Mouse (Mus musculus): ENCODE results near the gene Entpd5. TPM values are rescaled to one million over a fixed set of nuclear protein-coding genes. Genes with fewer than 3 reads are reported as not detected.

Gene Entpd5
- polyA plus RNA-seq (2015; fragmentation: Nextera tagmentation; extraction: Ambion mirVana): 10.4 and 15.7 TPM in 2 replicates

- Histone ChIP-seq H3K9me3 (no peaks in the 10 kb centered on the region), H3K36me3 (no peaks in the 10 kb centered on the region), H3K4me3 (peak within 1 kb of the TSS; percentile 77), H3K4me2 (peak within 1 kb of the TSS; percentile 92), H3K27ac (peak within 1 kb of the TSS; percentile 85), H3K4me1 (peaks cover 11% of the 10 kb centered on the region), H3K9ac (peak within 1 kb of the TSS; percentile 80), H3K27me3 (no peaks in the 10 kb centered on the region)
- WGBS: 1% methylated on average over 63 of the region's 63 CpGs
- ATAC-seq (ENCODE audit: insufficient number of reproducible peaks, insufficient read depth, low FRiP score, low TSS enrichment, low read depth): peak; percentile 90
These were observed at the start of gene Entpd5, which contains the start of gene Bbof1 for GRCm38 (mm10) chr12:84408819-84409507. TSS of gene Entpd5 (minus strand) at chr12:84409029. TSS of gene Bbof1 (plus strand) at chr12:84409071.

DNA sequence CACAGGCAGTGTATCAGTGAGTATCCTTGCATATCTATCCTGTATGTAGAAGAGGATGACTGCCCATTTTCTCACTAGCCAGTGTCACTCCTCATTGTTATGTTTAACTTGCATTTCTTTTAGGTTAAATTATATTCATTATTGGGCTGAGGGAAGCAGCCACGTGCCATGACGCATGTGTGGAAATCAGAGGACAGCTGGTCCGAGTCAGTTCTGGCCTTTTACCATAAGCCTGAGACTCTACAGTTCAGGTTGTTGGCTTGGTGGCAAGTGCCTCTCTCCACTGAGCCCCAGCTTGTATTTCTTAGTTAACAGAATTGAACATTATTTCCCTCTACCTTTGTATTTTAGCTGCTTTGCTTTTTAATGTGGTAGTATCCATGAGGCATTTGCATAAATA, 48.1 kb upstream of the Entpd5 start:
- no peak for ATAC-seq (ENCODE audit: insufficient number of reproducible peaks, insufficient read depth, low FRiP score, low TSS enrichment, low read depth)
- H3K9me3 ChIP-seq: no peaks in the 10 kb centered on the region
- peaks cover 12% of the 10 kb centered on the region for H3K4me1 ChIP-seq
- peaks cover 28% of the 10 kb centered on the region for H3K36me3 ChIP-seq
- H3K9ac ChIP-seq: no peak overlapping the region
- no peak overlapping the region for H3K27ac ChIP-seq
- H3K27me3 ChIP-seq: no peaks in the 10 kb centered on the region
- no peak overlapping the region for H3K4me2 ChIP-seq
- H3K4me3 ChIP-seq: no peak overlapping the region
- WGBS: 89% methylated on average over 3 of the region's 3 CpGs

DNA sequence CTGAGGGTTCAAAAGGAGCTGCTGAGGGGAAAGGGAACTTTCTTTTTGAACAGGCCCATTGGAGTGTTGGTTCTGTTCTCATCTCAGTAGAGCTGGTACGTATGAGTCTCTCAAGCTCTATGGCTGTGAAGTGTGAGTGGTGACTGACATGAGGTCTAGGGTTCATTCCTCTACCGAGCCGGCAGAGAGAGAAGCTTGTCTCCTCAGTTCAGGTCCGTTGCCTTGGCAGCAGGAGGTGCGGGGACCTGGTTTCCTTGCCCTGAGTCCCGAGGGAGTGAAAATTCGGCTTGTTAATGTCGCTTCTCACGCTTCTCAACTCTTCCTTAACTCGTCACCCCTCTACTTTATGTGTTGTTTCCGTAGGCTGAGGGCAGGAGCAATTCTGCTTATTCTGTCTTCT, 43.0 kb upstream of the Entpd5 start:
- Histone ChIP-seq H3K27me3 (no peaks in the 10 kb centered on the region), H3K9ac (peak overlapping the region; percentile 78), H3K4me2 (peak overlapping the region; percentile 81), H3K27ac (peak overlapping the region; percentile 49; the same call in 1 of the 2 replicates), H3K36me3 (no peaks in the 10 kb centered on the region; the same call in 1 of the 2 replicates), H3K9me3 (no peaks in the 10 kb centered on the region), H3K4me3 (peak overlapping the region; percentile 77), H3K4me1 (peaks cover 22% of the 10 kb centered on the region)
- 2% methylated on average over 11 of the region's 11 CpGs for WGBS
- ATAC-seq (ENCODE audit: insufficient number of reproducible peaks, insufficient read depth, low FRiP score, low TSS enrichment, low read depth): no peak

DNA sequence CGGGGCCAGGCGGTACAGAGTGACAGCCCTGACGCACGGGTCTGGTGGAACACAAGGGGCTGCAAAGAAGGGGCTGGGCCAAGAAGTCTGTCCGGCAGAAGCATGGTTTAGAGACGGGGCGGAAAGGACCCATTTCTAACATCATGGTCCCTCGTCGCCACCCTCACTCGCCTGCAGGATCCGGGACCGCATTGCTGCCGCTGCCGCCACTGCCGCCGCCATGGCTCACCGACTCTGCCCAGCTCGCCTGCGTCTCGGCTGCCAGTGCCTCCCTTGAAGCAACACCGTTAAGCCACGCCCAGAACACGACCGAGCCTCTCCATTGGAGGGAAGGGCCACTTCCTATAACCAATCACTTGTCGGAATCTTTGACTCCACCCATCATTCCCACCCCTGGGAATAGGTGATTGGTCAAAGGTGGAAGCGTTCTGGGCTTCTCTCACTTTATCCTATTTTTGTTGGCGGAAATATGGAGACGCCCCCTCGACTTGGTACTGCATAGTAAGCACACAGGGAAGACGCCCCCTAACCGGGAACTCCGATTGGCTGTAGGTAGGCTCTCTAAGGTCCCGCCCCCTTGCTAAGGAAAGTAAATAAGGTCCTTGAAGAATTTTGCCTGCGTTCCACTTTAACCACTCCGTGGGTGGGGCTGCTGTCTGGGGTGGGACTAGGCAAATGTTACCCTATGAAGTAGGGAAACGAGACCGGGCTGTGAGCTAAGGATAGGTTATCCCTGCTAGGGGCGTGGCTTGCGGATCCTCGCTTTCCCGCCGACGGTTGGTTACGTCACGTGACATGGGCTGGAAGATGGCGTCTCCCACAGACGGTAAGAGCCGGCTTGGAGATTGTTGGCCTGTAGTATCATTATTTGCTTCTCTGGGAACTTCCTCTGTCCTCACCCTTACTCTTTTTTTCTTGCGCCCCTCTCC, 42.2 kb upstream of the Entpd5 start, which contains the start of the genes Aldh6a1 and Lin52:
Gene Aldh6a1 (minus strand): TSS at position 287 of the 929 bp plus-strand sequence.
Gene Lin52 (plus strand): TSS at position 705 of the 929 bp plus-strand sequence.
- Histone ChIP-seq H3K4me3 (peak within 1 kb of the TSS; percentile 77), H3K4me2 (peak within 1 kb of the TSS; percentile 81), H3K36me3 (no peaks in the 10 kb centered on the region; the same call in 1 of the 2 replicates), H3K27ac (peak within 1 kb of the TSS; percentile 74), H3K4me1 (peaks cover 22% of the 10 kb centered on the region), H3K27me3 (no peaks in the 10 kb centered on the region; the same call in 1 of the 2 replicates), H3K9ac (peak within 1 kb of the TSS; percentile 78), H3K9me3 (no peaks in the 10 kb centered on the region)
- WGBS: under 1% methylated on average over 49 of the region's 49 CpGs
- ATAC-seq (ENCODE audit: insufficient number of reproducible peaks, insufficient read depth, low FRiP score, low TSS enrichment, low read depth): peak; percentile 99

- 0% methylated on average over 6 of the region's 6 CpGs for WGBS
- Histone ChIP-seq H3K36me3 (no peaks in the 10 kb centered on the region; the same call in 1 of the 2 replicates), H3K27me3 (no peaks in the 10 kb centered on the region; the same call in 1 of the 2 replicates), H3K4me3 (peak overlapping the region; percentile 77), H3K4me2 (peak overlapping the region; percentile 81), H3K27ac (peak overlapping the region; percentile 74), H3K4me1 (peaks cover 22% of the 10 kb centered on the region), H3K9me3 (no peaks in the 10 kb centered on the region), H3K9ac (peak overlapping the region; percentile 78)
- no peak for ATAC-seq (ENCODE audit: insufficient number of reproducible peaks, insufficient read depth, low FRiP score, low TSS enrichment, low read depth)
These were observed 41.5 kb upstream of the Entpd5 start for GRCm38 (mm10) chr12:84450351-84450717.

DNA sequence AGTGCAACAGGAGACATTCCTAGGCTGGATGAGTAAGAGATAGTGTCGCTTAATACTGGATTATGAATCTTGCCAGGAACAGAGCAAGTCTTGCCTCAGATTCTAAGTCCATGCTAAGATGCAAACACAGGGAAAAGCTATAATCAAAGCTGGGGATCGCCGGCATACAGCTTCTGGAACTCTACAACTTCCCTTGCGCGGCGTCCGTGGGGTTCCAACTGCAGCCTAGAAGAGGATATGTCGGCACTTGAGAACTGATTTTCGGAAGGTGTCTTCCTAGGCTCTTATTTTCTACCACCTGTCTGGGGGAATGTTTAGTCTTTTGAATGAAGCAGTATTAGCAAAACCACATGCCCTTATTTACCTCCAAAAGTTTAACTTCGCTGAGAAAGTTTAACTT, 41.1 kb upstream of the Entpd5 start:
- Histone ChIP-seq H3K9ac (peak overlapping the region; percentile 78; the same call in 1 of the 2 replicates), H3K4me2 (peak overlapping the region; percentile 81), H3K9me3 (no peaks in the 10 kb centered on the region), H3K4me3 (peak overlapping the region; percentile 77), H3K27ac (0 out of 2 replicates have a peak overlapping the region, but pooled peaks have one; percentile 74), H3K36me3 (no peaks in the 10 kb centered on the region; the same call in 1 of the 2 replicates), H3K4me1 (peaks cover 22% of the 10 kb centered on the region), H3K27me3 (no peaks in the 10 kb centered on the region; the same call in 1 of the 2 replicates)
- no peak for ATAC-seq (ENCODE audit: insufficient number of reproducible peaks, insufficient read depth, low FRiP score, low TSS enrichment, low read depth)
- 46% methylated on average over 10 of the region's 10 CpGs for WGBS

DNA sequence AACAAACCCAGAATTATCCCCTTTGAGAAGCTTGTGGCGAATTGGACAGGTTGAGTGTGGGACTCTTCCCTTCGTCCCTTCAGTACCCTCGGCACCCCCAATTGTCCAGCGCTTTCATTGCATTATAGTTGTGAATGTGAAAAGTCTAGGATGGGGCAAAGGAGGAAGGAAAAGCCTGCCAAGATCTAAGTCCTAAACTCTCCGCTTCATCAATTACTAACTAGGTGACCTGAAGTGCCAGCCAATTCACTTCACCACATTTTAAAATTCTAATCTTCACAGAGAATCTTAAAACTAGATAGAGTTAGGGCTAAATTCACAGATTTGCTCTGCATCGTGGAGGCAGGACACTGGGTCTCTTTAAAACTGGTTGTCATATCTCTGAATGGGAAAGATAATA, 39.4 kb upstream of the Entpd5 start:
- Histone ChIP-seq H3K4me2 (no peak overlapping the region), H3K36me3 (no peaks in the 10 kb centered on the region), H3K27ac (no peak overlapping the region), H3K4me3 (no peak overlapping the region), H3K4me1 (peaks cover 22% of the 10 kb centered on the region), H3K27me3 (no peaks in the 10 kb centered on the region; the same call in 1 of the 2 replicates), H3K9me3 (no peaks in the 10 kb centered on the region), H3K9ac (no peak overlapping the region)
- WGBS: 82% methylated on average over 6 of the region's 6 CpGs
- ATAC-seq (ENCODE audit: insufficient number of reproducible peaks, insufficient read depth, low FRiP score, low TSS enrichment, low read depth): no peak

- no peak overlapping the region for H3K4me3 ChIP-seq
- H3K27ac ChIP-seq: no peak overlapping the region
- H3K36me3 ChIP-seq: no peaks in the 10 kb centered on the region
- peaks cover 16% of the 10 kb centered on the region for H3K4me1 ChIP-seq
- no peak for ATAC-seq (ENCODE audit: insufficient number of reproducible peaks, insufficient read depth, low FRiP score, low TSS enrichment, low read depth)
- no peaks in the 10 kb centered on the region; the same call in 1 of the 2 replicates for H3K27me3 ChIP-seq
- WGBS: 81% methylated on average over 1 of the region's 1 CpGs
- no peak overlapping the region for H3K9ac ChIP-seq
- H3K9me3 ChIP-seq: no peaks in the 10 kb centered on the region
- H3K4me2 ChIP-seq: no peak overlapping the region
These were observed 38.6 kb upstream of the Entpd5 start for GRCm38 (mm10) chr12:84447386-84447785.

DNA sequence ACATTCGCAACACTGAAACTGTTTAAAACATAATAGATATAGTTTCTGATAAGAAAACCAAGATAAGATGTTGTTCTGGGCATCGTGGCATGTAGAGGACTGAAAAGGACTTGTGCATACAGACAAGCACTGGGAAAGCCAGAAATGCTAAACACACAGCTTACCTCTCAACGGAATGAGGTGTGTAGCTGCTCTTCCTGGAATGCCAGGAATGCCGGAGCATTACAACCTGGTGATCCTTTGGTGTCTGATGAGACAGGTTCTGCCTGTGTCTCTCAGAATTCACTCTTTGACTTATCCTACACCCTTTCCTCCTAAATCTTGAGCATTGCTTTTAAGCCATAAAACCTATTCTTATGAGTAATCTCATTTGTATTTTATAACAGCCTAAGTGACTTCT, 33.7 kb upstream of the Entpd5 start:
- Histone ChIP-seq H3K27ac (no peak overlapping the region), H3K4me3 (no peak overlapping the region), H3K4me2 (no peak overlapping the region), H3K9ac (no peak overlapping the region), H3K9me3 (no peaks in the 10 kb centered on the region), H3K36me3 (peaks cover 12% of the 10 kb centered on the region), H3K27me3 (no peaks in the 10 kb centered on the region; the same call in 1 of the 2 replicates), H3K4me1 (no peaks in the 10 kb centered on the region)
- ATAC-seq (ENCODE audit: insufficient number of reproducible peaks, insufficient read depth, low FRiP score, low TSS enrichment, low read depth): no peak
- WGBS: 71% methylated on average over 4 of the region's 4 CpGs

DNA sequence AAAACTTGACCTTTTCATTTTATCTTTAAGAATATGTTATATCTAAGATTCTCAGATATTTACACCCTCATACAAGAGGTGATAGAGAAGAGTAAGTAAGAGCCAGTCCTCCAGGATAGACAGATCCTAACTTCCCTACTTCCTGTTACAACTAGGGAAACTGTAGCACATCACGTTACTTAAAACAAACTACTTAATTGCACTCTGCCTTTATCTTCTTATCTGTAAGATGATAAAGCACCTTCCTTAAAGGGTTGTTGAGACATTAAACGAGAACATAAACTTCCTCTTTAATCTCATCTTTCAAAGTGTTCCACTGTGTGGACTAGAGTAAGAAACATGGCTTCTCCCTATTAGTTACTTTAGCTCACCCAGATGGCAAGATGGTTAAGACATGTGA, 29.9 kb upstream of the Entpd5 start:
- Histone ChIP-seq H3K36me3 (peaks cover 16% of the 10 kb centered on the region), H3K9ac (no peak overlapping the region)
- 67% methylated on average over 2 of the region's 2 CpGs for whole genome bisulfite sequencing

GRCm38 (mm10) chr12:84429825-84430224, 21.0 kb upstream of the Entpd5 start:
- no peaks in the 10 kb centered on the region for H3K27me3 ChIP-seq
- ATAC-seq (ENCODE audit: insufficient number of reproducible peaks, insufficient read depth, low FRiP score, low TSS enrichment, low read depth): no peak
- no peaks in the 10 kb centered on the region for H3K9me3 ChIP-seq
- no peak overlapping the region for H3K4me2 ChIP-seq
- H3K36me3 ChIP-seq: peaks cover 19% of the 10 kb centered on the region
- no peak overlapping the region for H3K27ac ChIP-seq
- H3K4me1 ChIP-seq: no peaks in the 10 kb centered on the region
- no peak overlapping the region for H3K4me3 ChIP-seq
- H3K9ac ChIP-seq: no peak overlapping the region
- 91% methylated on average over 2 of the region's 2 CpGs for WGBS

More for the DNA sequence above, 29.9 kb upstream of the Entpd5 start:
- Histone ChIP-seq H3K4me3 (no peak overlapping the region), H3K9me3 (no peaks in the 10 kb centered on the region), H3K4me1 (no peaks in the 10 kb centered on the region), H3K27ac (no peak overlapping the region), H3K4me2 (no peak overlapping the region), H3K27me3 (no peaks in the 10 kb centered on the region)
- ATAC-seq (ENCODE audit: insufficient number of reproducible peaks, insufficient read depth, low FRiP score, low TSS enrichment, low read depth): no peak

Measured in embryonic facial prominence, embryonic 13.5 days (tissue).